Mouse (Mus musculus): ENCODE measurements around the gene Hid1. TPM values are rescaled to one million over a fixed set of nuclear protein-coding genes. Genes with fewer than 3 reads are reported as not detected.

The Hid1 gene
- polyA plus RNA-seq, 1 experiment: 30.2 TPM

DNA sequence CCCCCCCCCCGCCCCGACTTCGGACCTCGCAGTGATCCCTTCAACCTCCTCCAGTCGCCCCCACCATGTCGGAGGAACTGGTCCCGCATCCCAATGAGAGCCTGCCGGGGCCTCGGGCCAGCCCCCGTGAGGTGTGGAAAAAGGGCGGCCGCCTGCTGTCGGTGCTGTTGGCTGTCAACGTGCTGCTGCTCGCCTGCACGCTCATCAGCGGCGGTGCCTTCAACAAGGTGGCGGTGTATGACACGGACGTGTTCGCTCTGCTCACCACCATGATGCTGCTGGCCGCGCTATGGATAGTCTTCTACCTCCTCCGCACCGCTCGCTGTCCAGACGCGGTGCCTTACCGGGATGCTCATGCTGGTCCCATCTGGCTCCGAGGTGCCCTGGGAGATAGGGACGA lies 44.2 kb downstream of the Hid1 start:
- no peaks in the 10 kb centered on the region for H3K36me3 ChIP-seq (ENCODE audit: control insufficient read depth, insufficient read depth, low read length)
- H3K27ac ChIP-seq (ENCODE audit: insufficient read depth, low read depth, low read length): no peak overlapping the region
- TF ChIP-seq POLR2A (IDR thresholded peaks at IDR 0.05; ENCODE audit: low read depth, low read length): no peak
- no peak for TF ChIP-seq CTCF (IDR thresholded peaks at IDR 0.05; ENCODE audit: extremely low read depth, insufficient read length, insufficient replicate concordance, low read depth, low read length)
- H3K4me3 ChIP-seq (ENCODE audit: low read depth, low read length): no peak overlapping the region
- 17% methylated on average over 32 of the region's 32 CpGs for WGBS
- H3K4me1 ChIP-seq (ENCODE audit: control insufficient read depth, insufficient read depth, insufficient read length, low read length): peaks cover 5% of the 10 kb centered on the region; the same call in 1 of the 2 replicates
- H3K27me3 ChIP-seq (ENCODE audit: control insufficient read depth, insufficient read depth, low read length): peaks cover 48% of the 10 kb centered on the region

- H3K27me3 ChIP-seq (ENCODE audit: control insufficient read depth, insufficient read depth, low read length): peaks cover 59% of the 10 kb centered on the region
- WGBS: 4% methylated on average over 35 of the region's 35 CpGs
- peaks cover 5% of the 10 kb centered on the region; the same call in 1 of the 2 replicates for H3K4me1 ChIP-seq (ENCODE audit: control insufficient read depth, insufficient read depth, insufficient read length, low read length)
- H3K4me3 ChIP-seq (ENCODE audit: low read depth, low read length): peak within 1 kb of the TSS; percentile 8; the same call in 1 of the 2 replicates
- TF ChIP-seq POLR2A (IDR thresholded peaks at IDR 0.05; ENCODE audit: low read depth, low read length) (no peak), CTCF (IDR thresholded peaks at IDR 0.05; ENCODE audit: extremely low read depth, insufficient read length, insufficient replicate concordance, low read depth, low read length) (peak; percentile 82)
- H3K27ac ChIP-seq (ENCODE audit: insufficient read depth, low read depth, low read length): no peak within 1 kb of the TSS
- H3K36me3 ChIP-seq (ENCODE audit: control insufficient read depth, insufficient read depth, low read length): no peaks in the 10 kb centered on the region
Measured at GRCm38 (mm10) chr11:115321906-115322693, 45.5 kb downstream of the Hid1 start, which contains the start of gene Ush1g. TSS of gene Ush1g (minus strand) at chr11:115322041.

DNA sequence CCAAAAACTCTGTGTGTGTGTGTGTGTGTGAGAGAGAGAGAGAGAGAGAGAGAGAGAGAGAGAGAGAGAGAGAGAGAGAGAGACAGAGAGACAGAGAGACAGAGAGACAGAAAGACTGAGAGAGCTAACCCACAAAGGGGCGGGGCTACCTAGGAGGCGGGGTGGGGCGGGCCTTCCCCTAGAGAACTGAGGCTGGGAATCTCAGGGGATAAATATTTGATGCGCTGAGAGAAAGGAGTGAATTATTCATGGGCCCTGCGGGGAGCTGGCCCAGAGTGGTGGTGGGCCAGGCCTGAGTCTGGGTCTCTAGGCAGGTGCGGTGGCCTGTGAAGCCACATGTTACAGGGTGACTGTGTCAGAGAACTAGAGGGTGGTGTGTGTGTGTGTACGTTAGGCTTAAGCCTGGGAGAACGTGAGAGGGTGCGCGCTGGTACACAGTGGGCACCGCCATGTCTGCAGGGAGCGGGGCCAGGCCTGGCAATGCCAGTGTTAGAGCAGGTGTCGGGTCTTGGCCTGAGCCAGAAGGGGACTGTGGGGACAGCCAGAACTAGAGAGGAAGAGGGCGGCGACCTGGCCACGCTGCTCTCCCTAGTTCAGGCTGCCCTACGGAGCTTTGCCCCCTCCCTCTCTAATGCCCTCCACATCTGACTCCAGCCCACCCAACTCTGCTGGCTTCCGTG lies 47.7 kb downstream of the Hid1 start:
- no peaks in the 10 kb centered on the region; the same call in 1 of the 2 replicates for H3K4me1 ChIP-seq (ENCODE audit: control insufficient read depth, insufficient read depth, insufficient read length, low read length)
- no peak overlapping the region for H3K4me3 ChIP-seq (ENCODE audit: low read depth, low read length)
- WGBS: 14% methylated on average over 18 of the region's 18 CpGs
- H3K27me3 ChIP-seq (ENCODE audit: control insufficient read depth, insufficient read depth, low read length): peaks cover 76% of the 10 kb centered on the region
- H3K36me3 ChIP-seq (ENCODE audit: control insufficient read depth, insufficient read depth, low read length): no peaks in the 10 kb centered on the region
- TF ChIP-seq CTCF (IDR thresholded peaks at IDR 0.05; ENCODE audit: extremely low read depth, insufficient read length, insufficient replicate concordance, low read depth, low read length): no peak
- TF ChIP-seq POLR2A (IDR thresholded peaks at IDR 0.05; ENCODE audit: low read depth, low read length): no peak
- H3K27ac ChIP-seq (ENCODE audit: insufficient read depth, low read depth, low read length): no peak overlapping the region

DNA sequence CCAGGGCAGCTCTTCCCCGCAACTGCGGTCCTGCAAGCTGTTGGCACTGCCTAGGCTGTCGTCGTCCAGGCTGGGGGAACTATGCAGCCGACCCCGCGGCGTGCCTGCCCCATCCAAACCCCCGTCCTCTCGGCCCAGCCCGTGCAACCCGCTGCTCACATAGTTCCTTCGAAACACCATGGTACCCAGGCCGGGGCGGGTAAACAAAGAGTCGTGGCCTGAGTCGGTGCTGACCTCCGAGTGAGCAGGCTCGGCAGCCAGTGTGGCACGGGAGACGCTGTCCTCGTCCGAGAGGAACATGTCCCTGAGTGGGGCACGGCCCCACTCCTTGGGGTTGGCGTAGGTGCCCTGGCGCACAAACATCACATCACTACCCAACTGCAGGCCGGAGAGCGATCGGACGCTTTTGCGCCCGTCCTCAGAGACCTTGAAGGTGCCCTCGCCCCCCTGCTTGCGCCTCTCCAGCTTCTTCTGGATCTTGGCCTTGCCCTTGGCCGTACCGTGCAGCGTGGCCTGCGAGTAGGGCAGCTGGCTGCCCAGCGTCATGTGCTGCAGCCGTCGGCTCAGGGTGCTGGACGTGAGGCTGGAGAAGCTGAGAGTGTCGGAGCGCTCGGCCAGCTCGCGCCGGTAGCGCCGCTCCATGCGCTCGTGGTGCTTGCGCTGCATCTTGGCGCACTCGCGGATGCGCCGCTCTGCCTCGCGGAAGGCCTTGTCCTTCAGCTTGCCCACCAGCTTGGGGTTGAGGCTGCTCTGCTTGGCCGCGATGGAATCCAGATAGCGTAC lies 49.1 kb downstream of the Hid1 start:
- WGBS: 11% methylated on average over 63 of the region's 63 CpGs
- Histone ChIP-seq H3K36me3 (ENCODE audit: control insufficient read depth, insufficient read depth, low read length) (no peaks in the 10 kb centered on the region), H3K27ac (ENCODE audit: insufficient read depth, low read depth, low read length) (no peak overlapping the region), H3K4me3 (ENCODE audit: low read depth, low read length) (no peak overlapping the region), H3K27me3 (ENCODE audit: control insufficient read depth, insufficient read depth, low read length) (peaks cover 73% of the 10 kb centered on the region), H3K4me1 (ENCODE audit: control insufficient read depth, insufficient read depth, insufficient read length, low read length) (no peaks in the 10 kb centered on the region; the same call in 1 of the 2 replicates)
- TF ChIP-seq CTCF (IDR thresholded peaks at IDR 0.05; ENCODE audit: extremely low read depth, insufficient read length, insufficient replicate concordance, low read depth, low read length) (no peak), POLR2A (IDR thresholded peaks at IDR 0.05; ENCODE audit: low read depth, low read length) (no peak)

GRCm38 (mm10) chr11:115317204-115317603 lies 50.4 kb downstream of the Hid1 start:
- Histone ChIP-seq H3K27me3 (ENCODE audit: control insufficient read depth, insufficient read depth, low read length) (peaks cover 67% of the 10 kb centered on the region), H3K27ac (ENCODE audit: insufficient read depth, low read depth, low read length) (no peak overlapping the region), H3K4me1 (ENCODE audit: control insufficient read depth, insufficient read depth, insufficient read length, low read length) (no peaks in the 10 kb centered on the region; the same call in 1 of the 2 replicates), H3K4me3 (ENCODE audit: low read depth, low read length) (no peak overlapping the region), H3K36me3 (ENCODE audit: control insufficient read depth, insufficient read depth, low read length) (no peaks in the 10 kb centered on the region)
- WGBS: 62% methylated on average over 7 of the region's 7 CpGs
- TF ChIP-seq POLR2A (IDR thresholded peaks at IDR 0.05; ENCODE audit: low read depth, low read length): no peak
- no peak for TF ChIP-seq CTCF (IDR thresholded peaks at IDR 0.05; ENCODE audit: extremely low read depth, insufficient read length, insufficient replicate concordance, low read depth, low read length)

DNA sequence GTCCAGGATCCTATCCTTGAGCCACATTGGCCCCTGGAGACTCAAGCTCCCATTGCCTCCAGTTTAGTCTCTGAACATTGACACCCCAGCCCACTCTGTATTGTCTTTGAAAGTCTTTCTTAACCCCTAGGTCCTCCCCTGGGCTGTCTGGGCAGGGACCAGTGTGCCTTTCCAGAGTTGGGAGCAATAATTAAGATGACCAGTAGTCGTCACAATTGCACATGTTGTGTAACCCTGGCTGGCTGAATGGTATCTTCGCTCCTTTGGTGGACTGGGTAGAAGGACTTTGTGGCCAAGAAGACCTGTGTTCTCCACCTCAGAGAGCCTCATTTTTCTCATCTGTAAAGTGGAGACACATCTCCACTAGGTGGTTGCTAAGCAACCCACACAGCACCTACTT lies 53.3 kb downstream of the Hid1 start:
- H3K4me1 ChIP-seq (ENCODE audit: control insufficient read depth, insufficient read depth, insufficient read length, low read length): no peaks in the 10 kb centered on the region
- TF ChIP-seq CTCF (IDR thresholded peaks at IDR 0.05; ENCODE audit: extremely low read depth, insufficient read length, insufficient replicate concordance, low read depth, low read length) (no peak), POLR2A (IDR thresholded peaks at IDR 0.05; ENCODE audit: low read depth, low read length) (no peak)
- H3K4me3 ChIP-seq (ENCODE audit: low read depth, low read length): no peak overlapping the region
- H3K27me3 ChIP-seq (ENCODE audit: control insufficient read depth, insufficient read depth, low read length): peaks cover 44% of the 10 kb centered on the region
- WGBS: 18% methylated on average over 2 of the region's 2 CpGs
- H3K36me3 ChIP-seq (ENCODE audit: control insufficient read depth, insufficient read depth, low read length): no peaks in the 10 kb centered on the region
- H3K27ac ChIP-seq (ENCODE audit: insufficient read depth, low read depth, low read length): no peak overlapping the region

Measured in small intestine, adult 2 months (tissue).